Mouse (Mus musculus) forebrain, postnatal 0 days (tissue): ENCODE measurements around the gene Lrrc37a. TPM values are rescaled to one million over a fixed set of nuclear protein-coding genes. Genes with fewer than 3 reads are reported as not detected.
"Not testable (repeated sequence)": the region's sequence is repeated elsewhere in the genome, so short reads cannot be mapped to it uniquely, and the experiment has no call there.

ENCODE experiments used
- ATAC-seq: fragments of 200-750 bp; cut with Nextera tagmentation; 2 replicates; pipeline ENCODE4 v1.8.0; 2017; ENCODE audit warnings: mild to moderate bottlenecking, moderate library complexity
- DNase-seq: peaks from one replicate; pipeline ENCODE4 v3.0.0-alpha.2; 2015
- H3K27ac ChIP-seq: fragments of 300-500 bp; sonication (generic); 2 replicates; pipeline ENCODE4 v1.5.1; 2014; ENCODE audit warnings: low read depth, mild to moderate bottlenecking, antibody characterized with exemption, low read length, moderate library complexity, mixed read lengths
- H3K27me3 ChIP-seq: fragments of 300-500 bp; sonication (generic); 2 replicates; pipeline ENCODE4 v1.6.1; 2014; ENCODE audit warnings: mild to moderate bottlenecking, low read length, mixed read lengths; ENCODE audit not compliant: insufficient read depth
- H3K36me3 ChIP-seq: fragments of 300-500 bp; sonication (generic); 2 replicates; pipeline ENCODE4 v1.6.1; 2014; ENCODE audit warnings: mild to moderate bottlenecking, moderate library complexity; ENCODE audit not compliant: insufficient read depth
- H3K4me1 ChIP-seq: fragments of 300-500 bp; sonication (generic); 2 replicates; pipeline ENCODE4 v1.6.1; 2014; ENCODE audit warnings: antibody characterized with exemption; ENCODE audit not compliant: insufficient read depth
- H3K4me2 ChIP-seq: fragments of 300-500 bp; sonication (generic); 2 replicates; pipeline ENCODE4 v1.6.1; 2014; ENCODE audit warnings: low read depth, mild to moderate bottlenecking, moderate library complexity
- H3K4me3 ChIP-seq: fragments of 300-500 bp; sonication (generic); 2 replicates; pipeline ENCODE4 v1.5.1; 2014; ENCODE audit warnings: low read depth, low read length, mixed read lengths
- H3K9ac ChIP-seq: fragments of 300-500 bp; sonication (generic); 2 replicates; pipeline ENCODE4 v1.6.1; 2014; ENCODE audit warnings: mild to moderate bottlenecking
- H3K9me3 ChIP-seq: fragments of 300-500 bp; sonication (generic); 2 replicates; pipeline ENCODE4 v1.6.1; 2016; ENCODE audit warnings: low read length
- CTCF ChIP-seq: sonication (generic); IDR thresholded peaks from 2 replicates; pipeline ENCODE4 v1.5.1; 2016; ENCODE audit warnings: antibody characterized with exemption, control low read depth, low read depth
- WGBS: fragments of 180-500 bp; shearing (Covaris S2); extraction: QIAGEN DNeasy Blood & Tissue Kit; methylation state at CpG from one replicate; pipeline ENCODE4 v1.1.7; 2014; 5-methylcytosine and 5-hydroxymethylcytosine counted together
- polyA plus RNA-seq: library from polyadenylated mRNA; unstranded; fragments of >200 nt; fragmentation: Nextera tagmentation; extraction: Ambion mirVana; gene quantifications from 2 replicates; pipeline ENCODE4 v1.2.1, GENCODE M21; 2015
- total RNA-seq: library from RNA; depleted of rRNA; stranded (reverse); fragments of >200 nt; gene quantifications from 2 replicates; pipeline ENCODE4 v1.2.3, GENCODE M21; 2014; rRNA removed

Gene Lrrc37a
- not detected in 2 replicates for total RNA-seq
- polyA plus RNA-seq = not detected in 2 replicates

DNA sequence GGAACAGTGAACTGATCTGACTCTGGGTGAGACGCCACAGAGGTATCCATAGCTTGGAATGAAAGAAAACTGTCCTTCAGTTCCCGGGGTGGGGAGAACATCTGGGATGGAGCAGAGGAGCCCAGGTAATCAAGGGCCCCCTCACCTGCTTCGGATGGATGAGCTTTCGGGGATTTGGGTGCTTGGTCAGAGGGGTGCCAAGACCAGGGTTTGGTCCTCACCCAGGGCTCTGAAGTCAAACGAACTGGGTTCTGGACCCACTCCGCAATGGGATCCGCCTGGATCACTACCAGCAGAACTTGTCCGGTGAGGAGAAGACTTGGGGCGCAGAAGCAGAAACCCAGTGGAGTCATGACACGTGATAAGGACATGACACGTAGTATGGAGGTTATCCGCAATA, at the start of gene Lrrc37a:
TSS of gene Lrrc37a (minus strand) at position 101 of the 400 bp plus-strand sequence.
- Histone ChIP-seq H3K27me3 (no peaks in the 10 kb centered on the region), H3K9ac (no peak within 1 kb of the TSS), H3K27ac (no peak within 1 kb of the TSS), H3K9me3 (no peaks in the 10 kb centered on the region), H3K4me3 (no peak within 1 kb of the TSS), H3K4me1 (no peaks in the 10 kb centered on the region), H3K4me2 (no peak within 1 kb of the TSS), H3K36me3 (no peaks in the 10 kb centered on the region)
- ATAC-seq (no peak), DNase-seq (no peak)
- 95% methylated on average over 12 of the region's 12 CpGs for WGBS
- no peak for TF ChIP-seq CTCF

DNA sequence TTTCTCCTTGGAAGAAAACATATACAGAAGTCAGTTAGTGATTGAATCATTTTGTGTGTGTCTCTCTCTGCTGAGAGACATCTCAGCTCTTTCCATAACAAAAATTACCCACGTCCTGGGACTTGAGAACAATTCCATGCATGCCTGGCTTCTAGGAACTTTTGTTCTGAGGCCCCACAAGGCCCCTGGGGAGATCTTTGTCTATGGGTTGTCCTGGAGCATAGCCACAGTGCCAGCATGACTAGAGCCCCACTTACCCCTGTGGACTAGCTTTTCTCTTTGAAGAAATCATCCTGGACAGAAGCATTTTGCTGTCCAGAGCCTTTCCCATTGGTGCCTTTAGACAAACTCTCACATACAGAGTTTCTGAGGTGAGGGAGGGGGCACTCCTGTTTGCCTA, 30.6 kb upstream of the Lrrc37a start:
- 29% methylated on average over 1 of the region's 1 CpGs for WGBS
- not testable (repeated sequence) for ATAC-seq

GRCm38 (mm10) chr11:103512111-103512510, 7.7 kb upstream of the Lrrc37a start:
- Histone ChIP-seq H3K4me3 (no peak overlapping the region), H3K9ac (no peak overlapping the region), H3K4me2 (no peak overlapping the region), H3K36me3 (no peaks in the 10 kb centered on the region), H3K4me1 (no peaks in the 10 kb centered on the region), H3K27me3 (no peaks in the 10 kb centered on the region), H3K27ac (no peak overlapping the region), H3K9me3 (no peaks in the 10 kb centered on the region)
- 88% methylated on average over 2 of the region's 2 CpGs for WGBS
- DNase-seq (no peak), ATAC-seq (no peak)
- TF ChIP-seq CTCF = no peak

More for the DNA sequence above, 30.6 kb upstream of the Lrrc37a start:
- not testable (repeated sequence) for H3K9me3 ChIP-seq, H3K4me3 ChIP-seq, H3K27ac ChIP-seq, H3K36me3 ChIP-seq, H3K27me3 ChIP-seq, H3K4me1 ChIP-seq, DNase-seq, H3K4me2 ChIP-seq, H3K9ac ChIP-seq

DNA sequence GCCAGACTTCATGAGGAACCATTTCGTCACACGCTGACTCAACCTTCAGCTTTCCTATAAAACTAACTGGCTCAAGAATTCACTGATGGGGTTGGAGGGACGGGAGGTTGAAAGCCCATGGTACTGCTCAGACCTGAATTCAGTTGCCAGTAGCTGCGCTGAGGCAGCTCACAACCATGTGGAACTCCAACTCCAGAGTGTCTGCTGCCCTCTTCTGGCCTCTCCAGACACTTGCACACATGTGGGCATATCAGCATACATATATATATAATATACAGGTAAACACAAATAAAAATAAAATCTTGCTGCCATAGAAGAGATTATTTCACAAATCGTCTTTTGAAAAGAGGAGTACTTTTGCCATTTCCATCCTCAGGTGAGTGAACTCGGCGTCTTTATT, 40.0 kb downstream of the Lrrc37a start:
- H3K27me3 ChIP-seq = no peaks in the 10 kb centered on the region
- TF ChIP-seq CTCF = peak; percentile 32; the same call in 1 of the 2 replicates
- no peaks in the 10 kb centered on the region for H3K9me3 ChIP-seq
- DNase-seq (no peak), ATAC-seq (no peak)
- H3K36me3 ChIP-seq = no peaks in the 10 kb centered on the region
- H3K4me2 ChIP-seq = no peak overlapping the region
- H3K9ac ChIP-seq = no peak overlapping the region
- no peak overlapping the region for H3K27ac ChIP-seq
- WGBS = 73% methylated on average over 7 of the region's 7 CpGs
- no peaks in the 10 kb centered on the region for H3K4me1 ChIP-seq
- H3K4me3 ChIP-seq = no peak overlapping the region

GRCm38 (mm10) chr11:103451105-103451504, 53.3 kb downstream of the Lrrc37a start:
- not testable (repeated sequence) for H3K9ac ChIP-seq, H3K4me2 ChIP-seq, ATAC-seq, DNase-seq, H3K36me3 ChIP-seq, H3K9me3 ChIP-seq, H3K4me1 ChIP-seq, H3K27me3 ChIP-seq, H3K27ac ChIP-seq, H3K4me3 ChIP-seq
- 44% methylated on average over 1 of the region's 1 CpGs for WGBS

DNA sequence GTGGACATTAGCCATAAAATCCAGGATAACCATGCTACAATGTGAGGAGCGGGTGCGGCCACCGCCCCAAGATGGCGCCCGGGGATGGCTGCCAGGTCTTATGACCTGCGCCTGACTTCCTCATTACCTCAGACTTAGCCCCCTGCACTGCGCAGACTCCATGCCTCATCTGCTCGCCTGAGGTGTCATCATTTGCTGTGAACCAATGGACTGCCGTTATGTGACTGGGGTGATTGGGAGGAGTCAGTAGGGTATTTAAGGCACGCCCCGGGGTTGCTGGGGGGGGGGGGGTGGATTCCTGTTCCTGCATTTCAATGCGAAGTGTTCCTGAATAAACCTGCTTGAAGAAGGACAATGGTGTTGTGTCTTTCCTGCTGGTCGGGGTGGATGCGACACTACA, 54.7 kb downstream of the Lrrc37a start:
- 89% methylated on average over 14 of the region's 14 CpGs for WGBS
- not testable (repeated sequence) for DNase-seq

DNA sequence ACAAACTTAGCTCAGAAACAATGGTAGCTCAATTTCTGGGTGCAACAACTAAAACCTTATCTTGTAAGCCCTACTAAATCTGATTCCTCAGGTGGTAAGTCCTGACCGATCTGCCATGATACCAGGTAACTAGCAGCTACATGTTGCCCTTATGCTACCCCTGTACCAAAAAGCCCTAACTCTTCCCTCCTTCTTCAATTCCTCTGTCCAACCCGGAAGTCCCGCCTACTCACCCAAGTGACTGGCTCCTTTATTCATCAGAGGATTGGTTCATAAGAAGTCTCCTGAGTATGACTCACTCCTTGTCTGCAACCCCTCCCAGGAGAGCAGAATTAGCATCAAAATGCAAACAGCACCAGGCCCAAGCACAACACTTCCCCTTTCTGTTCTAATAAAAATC, 60.7 kb downstream of the Lrrc37a start:
- H3K27me3 ChIP-seq = no peaks in the 10 kb centered on the region
- no peak overlapping the region for H3K9ac ChIP-seq
- H3K4me2 ChIP-seq = no peak overlapping the region
- WGBS = 91% methylated on average over 3 of the region's 3 CpGs
- no peak overlapping the region for H3K4me3 ChIP-seq
- ATAC-seq (no peak), DNase-seq (no peak)
- no peak for TF ChIP-seq CTCF
- H3K4me1 ChIP-seq = no peaks in the 10 kb centered on the region
- no peak overlapping the region for H3K27ac ChIP-seq
- H3K9me3 ChIP-seq = no peaks in the 10 kb centered on the region
- H3K36me3 ChIP-seq = no peaks in the 10 kb centered on the region

More for the DNA sequence above, 54.7 kb downstream of the Lrrc37a start:
- H3K36me3 ChIP-seq, H3K27me3 ChIP-seq, H3K9me3 ChIP-seq, H3K9ac ChIP-seq, H3K4me2 ChIP-seq, ATAC-seq, H3K4me1 ChIP-seq, H3K4me3 ChIP-seq, H3K27ac ChIP-seq: not testable (repeated sequence)

DNA sequence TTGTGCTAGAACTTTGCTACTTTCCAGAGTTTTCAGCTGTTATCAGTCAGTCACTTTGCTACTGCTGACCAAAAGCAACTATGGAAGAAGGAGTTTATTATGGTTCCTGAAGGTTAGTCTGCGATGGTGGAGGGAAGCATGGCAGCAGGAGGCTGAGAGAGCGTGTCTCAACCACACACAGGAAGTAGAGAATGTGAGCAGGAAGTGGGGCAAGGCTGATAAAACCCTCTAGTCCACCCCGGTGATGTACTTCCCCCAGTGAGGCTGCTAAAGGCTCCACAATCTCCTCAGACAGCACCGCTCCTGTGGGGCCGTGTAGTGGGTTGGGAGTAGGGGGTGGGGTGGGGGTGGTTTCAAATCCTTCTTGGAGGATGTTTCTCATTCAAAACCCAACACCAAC, 68.1 kb downstream of the Lrrc37a start:
- Histone ChIP-seq H3K9ac (no peak overlapping the region), H3K27ac (no peak overlapping the region), H3K4me2 (no peak overlapping the region), H3K4me3 (no peak overlapping the region), H3K9me3 (no peaks in the 10 kb centered on the region), H3K4me1 (no peaks in the 10 kb centered on the region), H3K27me3 (no peaks in the 10 kb centered on the region), H3K36me3 (no peaks in the 10 kb centered on the region)
- WGBS = 88% methylated on average over 5 of the region's 5 CpGs
- TF ChIP-seq CTCF = no peak
- no peak for DNase-seq
- ATAC-seq = no peak
